Mouse (Mus musculus) 3134 (cell line): ENCODE measurements around the gene P2rx7.

Source experiments
- DNase-seq: peaks from one replicate; pipeline ENCODE4 v3.0.0-alpha.2; 2011; ENCODE audit warnings: low spot score; ENCODE audit not compliant: insufficient read length; ENCODE audit errors: extremely low read depth

Gene P2rx7

GRCm38 (mm10) chr5:122643701-122644100 lies at the start of gene P2rx7:
Gene P2rx7 (plus strand): TSS chr5:122643911.
- no peak for DNase-seq

- DNase-seq: no peak
Observed at GRCm38 (mm10) chr5:122595470-122595869, 48.2 kb upstream of the P2rx7 start.

GRCm38 (mm10) chr5:122602233-122602632 lies 41.5 kb upstream of the P2rx7 start:
- no peak for DNase-seq

GRCm38 (mm10) chr5:122604894-122605293 lies 38.8 kb upstream of the P2rx7 start:
- no peak for DNase-seq

GRCm38 (mm10) chr5:122611651-122612050 lies 32.1 kb upstream of the P2rx7 start:
- DNase-seq: no peak

- DNase-seq: peak; percentile 89
Observed at GRCm38 (mm10) chr5:122613908-122614732, 29.6 kb upstream of the P2rx7 start, which contains the start of gene Ift81. Gene Ift81 (minus strand): TSS chr5:122614518.

GRCm38 (mm10) chr5:122617718-122618117 lies 26.0 kb upstream of the P2rx7 start:
- DNase-seq: no peak

GRCm38 (mm10) chr5:122619686-122620296 lies 23.9 kb upstream of the P2rx7 start:
- no peak for DNase-seq

GRCm38 (mm10) chr5:122621376-122621886 lies 22.3 kb upstream of the P2rx7 start:
- peak; percentile 48 for DNase-seq

GRCm38 (mm10) chr5:122622526-122622925 lies 21.2 kb upstream of the P2rx7 start:
- no peak for DNase-seq

- DNase-seq: no peak
Observed at GRCm38 (mm10) chr5:122623861-122624260, 19.9 kb upstream of the P2rx7 start.

GRCm38 (mm10) chr5:122624952-122625479 lies 18.7 kb upstream of the P2rx7 start:
- DNase-seq: no peak

- DNase-seq: no peak
Observed at GRCm38 (mm10) chr5:122625565-122626252, 18.0 kb upstream of the P2rx7 start.

- no peak for DNase-seq
Observed at GRCm38 (mm10) chr5:122627243-122627642, 16.5 kb upstream of the P2rx7 start.

GRCm38 (mm10) chr5:122635228-122635627 lies 8.5 kb upstream of the P2rx7 start:
- no peak for DNase-seq

- peak; percentile 71 for DNase-seq
Observed at GRCm38 (mm10) chr5:122636308-122636707, 7.4 kb upstream of the P2rx7 start.

- DNase-seq: peak; percentile 80
Observed at GRCm38 (mm10) chr5:122636958-122637357, 6.8 kb upstream of the P2rx7 start.

- DNase-seq: no peak
Observed at GRCm38 (mm10) chr5:122638296-122638695, 5.4 kb upstream of the P2rx7 start.

GRCm38 (mm10) chr5:122639517-122639916 lies 4.2 kb upstream of the P2rx7 start:
- DNase-seq: no peak

GRCm38 (mm10) chr5:122639986-122640385 lies 3.7 kb upstream of the P2rx7 start:
- no peak for DNase-seq

GRCm38 (mm10) chr5:122644111-122644607 lies 448 bp downstream of the P2rx7 start:
- no peak for DNase-seq
